Mouse (Mus musculus) heart, embryonic 14.5 days (tissue): ENCODE measurements at regions not wholly inside any gene's neighbourhood (a gene's known extent, or its start where the extent isn't known, plus 50 kb on each side); places are given as distances from the start of the nearest gene placed in this dataset.

Source experiments
- ATAC-seq: fragments of 200-750 bp; cut with Nextera tagmentation; 2 replicates; pipeline ENCODE4 v1.8.0; 2017; ENCODE audit warnings: low read depth, moderate TSS enrichment; ENCODE audit not compliant: insufficient number of reproducible peaks, insufficient read depth, low FRiP score
- H3K27ac ChIP-seq, 2 experiments: fragments of 200-500 bp in 1 of 2; fragments of 300-500 bp in 1 of 2; sonication (generic) in 1 of 2; replicated peaks in 1 of 2; 2 replicates each; pipeline ENCODE4 v1.5.1; 2012 to 2014; ENCODE audit warnings: low read depth in 2 of 2, low read length in 2 of 2, control low read depth in 1 of 2, mild to moderate bottlenecking in 1 of 2, mixed read lengths in 1 of 2; ENCODE audit not compliant: control insufficient read depth in 1 of 2, insufficient read depth in 1 of 2
- H3K27me3 ChIP-seq: fragments of 300-500 bp; sonication (generic); 2 replicates; pipeline ENCODE4 v1.6.1; 2014; ENCODE audit warnings: mild to moderate bottlenecking, low read length, control low read depth; ENCODE audit not compliant: control insufficient read depth, insufficient read depth
- H3K36me3 ChIP-seq: fragments of 300-500 bp; sonication (generic); 2 replicates; pipeline ENCODE4 v1.6.1; 2014; ENCODE audit warnings: mild to moderate bottlenecking, control low read depth, low read length, mixed read lengths; ENCODE audit not compliant: control insufficient read depth, insufficient read depth
- H3K4me1 ChIP-seq, 2 experiments: fragments of 200-500 bp in 1 of 2; fragments of 300-500 bp in 1 of 2; sonication (generic) in 1 of 2; 2 replicates each; pipeline ENCODE4 v1.6.1; 2012 to 2014; ENCODE audit warnings: low read length in 2 of 2, control low read depth in 1 of 2, mixed read lengths in 1 of 2; ENCODE audit not compliant: control insufficient read depth in 2 of 2, insufficient read depth in 2 of 2
- H3K4me2 ChIP-seq: fragments of 300-500 bp; sonication (generic); 2 replicates; pipeline ENCODE4 v1.6.1; 2014; ENCODE audit warnings: mild to moderate bottlenecking, low read length
- H3K4me3 ChIP-seq, 2 experiments: fragments of 200-500 bp in 1 of 2; fragments of 300-500 bp in 1 of 2; sonication (generic) in 1 of 2; 2 replicates each; pipeline ENCODE4 v1.5.1; 2012 to 2014; ENCODE audit warnings: low read length in 2 of 2, mild to moderate bottlenecking in 2 of 2, control low read depth in 1 of 2, low read depth in 1 of 2, moderate library complexity in 1 of 2; ENCODE audit not compliant: control insufficient read depth in 1 of 2, insufficient read depth in 1 of 2
- H3K9ac ChIP-seq: fragments of 300-500 bp; sonication (generic); 2 replicates; pipeline ENCODE4 v1.6.1; 2014; ENCODE audit warnings: mild to moderate bottlenecking, low read length
- H3K9me3 ChIP-seq: fragments of 300-500 bp; sonication (generic); 2 replicates; pipeline ENCODE4 v1.6.1; 2016; ENCODE audit warnings: low read length, control low read depth; ENCODE audit not compliant: control insufficient read depth
- WGBS: fragments of 180-500 bp; shearing (Covaris S2); extraction: QIAGEN DNeasy Blood & Tissue Kit; methylation state at CpG from one replicate; pipeline ENCODE4 v1.1.7; 2014; 5-methylcytosine and 5-hydroxymethylcytosine counted together

DNA sequence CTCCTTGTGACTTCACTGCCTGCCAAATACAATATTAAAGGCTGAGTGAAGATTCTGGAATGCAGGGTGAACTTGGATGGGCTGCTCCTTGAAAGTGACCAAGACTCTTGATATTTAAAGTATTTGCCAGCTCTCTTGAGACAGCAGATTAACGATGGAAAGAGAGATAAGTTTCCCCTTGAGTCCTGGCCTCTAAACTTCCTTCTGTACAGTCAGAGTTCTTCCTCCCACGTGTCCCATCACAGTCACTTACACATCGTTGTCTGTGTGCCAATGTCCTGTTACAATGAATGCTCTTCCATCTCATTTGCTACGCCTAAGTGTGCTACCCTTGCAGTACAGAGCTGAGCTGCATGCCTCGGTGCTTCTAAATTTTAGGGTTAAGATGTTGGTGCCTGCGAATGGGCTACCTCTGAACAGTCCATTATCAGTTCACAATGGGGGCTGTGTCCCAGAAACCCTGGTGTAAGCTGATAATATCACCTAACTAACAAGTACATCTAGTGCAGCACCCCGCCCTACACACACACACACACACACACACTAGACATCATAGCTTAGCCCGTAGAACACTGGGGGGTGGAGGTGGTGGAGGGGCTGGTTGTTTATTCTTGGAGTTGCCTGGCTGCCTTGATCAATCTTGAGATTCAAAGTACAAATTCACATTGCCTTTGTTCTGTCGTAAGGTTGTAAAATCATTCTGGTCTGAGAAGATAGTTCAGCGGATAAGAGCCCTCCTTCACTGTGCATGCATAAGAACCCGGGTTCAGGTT lies 207.9 kb upstream of the Pgrmc2 start:
- H3K9me3 ChIP-seq, result no peaks in the 10 kb centered on the region
- 80% methylated on average over 11 of the region's 11 CpGs for WGBS
- no peak for ATAC-seq

DNA sequence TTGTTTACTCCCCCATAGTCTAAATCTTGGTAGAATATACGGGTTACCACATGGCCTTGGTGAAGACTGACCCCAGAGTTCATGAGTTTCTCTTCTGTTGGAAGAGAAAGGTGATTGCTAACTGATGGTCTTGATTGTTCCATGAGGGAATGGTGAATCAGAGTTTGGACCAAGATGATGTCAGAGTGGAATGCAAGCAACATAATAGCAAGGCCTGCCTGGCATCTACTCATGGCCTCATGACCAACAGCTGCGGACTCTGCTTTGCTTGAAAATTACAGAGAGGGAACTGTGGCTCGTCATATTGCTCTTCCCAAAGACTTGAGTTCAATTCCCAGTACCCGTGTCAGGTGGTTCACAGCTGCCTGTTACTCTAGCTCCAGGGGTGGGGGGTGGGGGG lies 205.9 kb upstream of the Pgrmc2 start:
- WGBS, result 80% methylated on average over 4 of the region's 4 CpGs
- Histone ChIP-seq H3K9ac (no peak overlapping the region), H3K36me3 (no peaks in the 10 kb centered on the region), H3K27me3 (no peaks in the 10 kb centered on the region), H3K4me3 (no peak overlapping the region), H3K9me3 (no peaks in the 10 kb centered on the region), H3K4me2 (no peak overlapping the region), H3K27ac (no peak overlapping the region), H3K4me1 (peaks cover 0 to 3% of the 10 kb centered on the region in 2 experiments; a peak in 1 of 4 replicates)
- no peak for ATAC-seq

More for the DNA sequence above, 207.9 kb upstream of the Pgrmc2 start:
- Histone ChIP-seq H3K27me3 (no peaks in the 10 kb centered on the region), H3K4me1 (peaks cover 5% of the 10 kb centered on the region in 2 experiments; a peak in 3 of 4 replicates), H3K27ac (no peak overlapping the region), H3K9ac (no peak overlapping the region), H3K4me2 (no peak overlapping the region), H3K36me3 (no peaks in the 10 kb centered on the region), H3K4me3 (no peak overlapping the region)

DNA sequence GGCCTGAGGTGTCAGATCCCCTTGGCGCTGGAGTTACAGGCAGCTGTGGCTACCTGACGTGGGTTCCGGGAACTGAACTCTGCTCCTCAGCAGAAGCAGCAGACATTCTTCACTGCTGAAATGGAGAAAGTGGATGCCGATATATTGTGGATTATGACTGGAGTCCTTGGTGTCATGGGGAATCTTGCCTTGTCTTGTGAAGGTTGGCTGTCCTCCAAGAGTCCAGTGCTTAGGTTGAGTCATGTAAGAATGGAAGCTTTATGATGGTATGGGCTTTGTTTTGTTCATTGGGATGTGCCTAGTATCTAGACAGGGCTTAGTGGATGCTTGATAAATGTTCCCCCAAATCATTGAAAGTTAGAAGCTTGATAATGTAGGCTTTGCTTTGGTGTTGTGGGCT lies 205.2 kb upstream of the Pgrmc2 start:
- Histone ChIP-seq H3K27me3 (no peaks in the 10 kb centered on the region), H3K9me3 (no peaks in the 10 kb centered on the region), H3K36me3 (no peaks in the 10 kb centered on the region), H3K4me2 (no peak overlapping the region), H3K4me1 (peaks cover 0 to 3% of the 10 kb centered on the region in 2 experiments; a peak in 1 of 4 replicates), H3K9ac (no peak overlapping the region), H3K4me3 (no peak overlapping the region), H3K27ac (no peak overlapping the region)
- 73% methylated on average over 4 of the region's 4 CpGs for WGBS
- ATAC-seq, result no peak

DNA sequence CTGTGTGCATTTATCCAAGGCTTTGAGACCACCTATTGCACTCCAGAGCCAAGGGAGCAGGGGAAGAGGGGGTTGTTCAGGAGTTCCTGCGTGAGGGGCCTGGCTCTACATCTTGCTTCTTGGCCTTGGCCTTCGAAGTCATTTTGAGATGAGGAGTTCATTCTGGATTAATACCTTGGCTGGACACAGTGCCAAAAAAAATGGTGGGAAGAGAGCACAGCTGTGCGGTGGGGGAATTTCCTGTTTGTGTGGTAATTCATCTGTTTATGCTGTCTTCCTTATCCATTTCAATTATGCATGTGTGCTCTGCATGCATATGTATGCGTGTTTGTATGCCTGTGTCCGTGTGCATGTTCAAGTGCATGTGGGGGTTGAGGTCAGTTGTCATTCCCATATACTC lies 202.5 kb upstream of the Pgrmc2 start:
- no peak overlapping the region for H3K4me3 ChIP-seq
- H3K36me3 ChIP-seq, result no peaks in the 10 kb centered on the region
- H3K4me2 ChIP-seq, result no peak overlapping the region
- H3K27ac ChIP-seq, result no peak overlapping the region
- H3K4me1 ChIP-seq, result peaks cover 0 to 3% of the 10 kb centered on the region in 2 experiments; a peak in 1 of 4 replicates
- H3K9me3 ChIP-seq, result no peaks in the 10 kb centered on the region
- no peak for ATAC-seq
- H3K9ac ChIP-seq, result no peak overlapping the region
- no peaks in the 10 kb centered on the region for H3K27me3 ChIP-seq
- WGBS, result 83% methylated on average over 5 of the region's 5 CpGs

DNA sequence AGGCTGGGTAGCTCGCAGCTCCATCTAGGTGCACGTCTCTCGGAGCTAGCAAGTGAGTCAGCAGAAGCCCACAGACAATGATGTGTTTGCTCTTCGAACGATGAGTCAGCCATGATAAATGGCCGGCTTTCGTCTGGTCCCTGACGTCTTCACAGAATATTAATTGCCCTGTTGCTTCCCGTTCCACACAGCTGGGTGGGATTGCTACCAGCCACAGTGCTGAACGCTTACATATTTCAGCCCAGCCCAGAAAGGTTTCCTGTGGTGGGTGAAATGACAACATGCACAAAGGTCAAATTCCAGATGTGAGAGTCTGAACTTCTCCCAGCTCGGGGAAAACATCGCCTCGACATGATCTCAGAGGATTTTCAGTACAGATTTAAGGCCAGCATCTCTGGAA lies 202.1 kb upstream of the Pgrmc2 start:
- Histone ChIP-seq H3K4me1 (peaks cover 0 to 3% of the 10 kb centered on the region in 2 experiments; a peak in 1 of 4 replicates), H3K4me3 (no peak overlapping the region), H3K27ac (no peak overlapping the region), H3K4me2 (no peak overlapping the region), H3K36me3 (no peaks in the 10 kb centered on the region), H3K27me3 (no peaks in the 10 kb centered on the region), H3K9ac (no peak overlapping the region), H3K9me3 (no peaks in the 10 kb centered on the region)
- WGBS, result 58% methylated on average over 13 of the region's 13 CpGs
- no peak for ATAC-seq

DNA sequence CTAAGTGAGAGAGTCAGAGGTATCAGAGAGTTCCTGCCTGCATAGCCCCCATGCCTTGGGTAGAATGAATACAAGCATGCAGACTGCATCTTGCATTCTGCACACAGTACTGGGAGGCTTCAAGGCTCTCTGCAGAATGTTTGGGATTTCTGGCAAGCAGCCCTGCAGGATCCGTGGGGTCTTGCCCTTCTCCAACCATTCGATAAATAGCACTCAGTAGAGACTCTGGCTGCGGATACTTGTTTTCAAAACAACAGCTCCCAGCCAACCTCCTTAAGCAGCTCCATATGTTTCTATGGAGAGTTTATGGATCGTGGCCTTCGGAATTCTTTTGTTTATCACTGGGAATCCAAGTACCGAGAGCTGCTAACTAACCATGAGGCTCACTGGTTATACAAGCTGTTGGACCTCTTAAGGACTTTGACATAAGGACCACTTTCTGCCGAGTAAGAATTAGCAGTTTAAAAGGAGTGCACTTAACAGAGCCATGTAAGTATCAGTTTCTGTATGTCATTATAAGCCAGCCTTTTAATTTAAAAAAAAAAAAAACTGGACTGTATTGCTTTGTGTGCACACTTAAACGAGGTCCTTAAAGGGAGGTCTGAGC lies 199.7 kb upstream of the Pgrmc2 start:
- H3K4me2 ChIP-seq, result no peak overlapping the region
- H3K27me3 ChIP-seq, result no peaks in the 10 kb centered on the region
- H3K27ac ChIP-seq, result no peak overlapping the region
- no peaks in the 10 kb centered on the region for H3K36me3 ChIP-seq
- ATAC-seq, result no peak
- H3K9me3 ChIP-seq, result peaks cover 9% of the 10 kb centered on the region
- H3K4me3 ChIP-seq, result no peak overlapping the region
- peaks cover 0 to 3% of the 10 kb centered on the region in 2 experiments; a peak in 1 of 4 replicates for H3K4me1 ChIP-seq
- H3K9ac ChIP-seq, result no peak overlapping the region
- WGBS, result 63% methylated on average over 8 of the region's 8 CpGs

DNA sequence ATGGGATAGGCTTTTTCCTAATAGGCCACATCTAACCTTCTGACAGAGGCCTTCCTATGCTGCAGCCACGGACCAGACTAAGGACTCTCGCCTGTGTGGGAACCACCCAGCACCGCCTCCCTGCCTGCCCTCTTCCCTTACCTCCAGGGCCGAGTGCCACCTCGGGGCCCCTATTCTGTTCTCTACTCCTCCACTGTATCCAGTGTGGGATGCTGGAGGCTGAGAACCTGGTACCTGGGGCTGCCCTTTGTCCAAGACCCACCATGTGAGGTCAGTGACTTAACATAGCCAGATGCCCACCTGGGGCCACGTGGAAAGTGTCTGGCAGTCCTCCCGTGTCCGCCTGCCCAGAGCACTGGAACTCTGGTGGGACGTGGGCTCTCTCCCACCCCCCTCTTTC lies 193.2 kb upstream of the Pgrmc2 start:
- Histone ChIP-seq H3K4me1 (no peaks in the 10 kb centered on the region; a peak in 1 of 4 replicates), H3K9ac (no peak overlapping the region), H3K4me2 (no peak overlapping the region), H3K9me3 (peaks cover 13% of the 10 kb centered on the region), H3K36me3 (no peaks in the 10 kb centered on the region), H3K4me3 (no peak overlapping the region), H3K27ac (no peak overlapping the region), H3K27me3 (no peaks in the 10 kb centered on the region)
- no peak for ATAC-seq
- WGBS, result 76% methylated on average over 9 of the region's 9 CpGs
